Mouse (Mus musculus): ENCODE results near the gene Slc34a2. TPM values are rescaled to one million over a fixed set of nuclear protein-coding genes. Genes with fewer than 3 reads are reported as not detected.
A peak's percentile ranks its signal among the peaks of the same experiment; 100 is the strongest.

The Slc34a2 gene
- total and polyA plus RNA-seq, 2 experiments from 2014 or later, result 0.29 to 0.68 TPM

GRCm38 (mm10) chr5:53118212-53118611 is 80.3 kb downstream of the Slc34a2 start:
- Histone ChIP-seq H3K27me3 (ENCODE audit: insufficient read depth, low read length) (no peaks in the 10 kb centered on the region), H3K36me3 (ENCODE audit: insufficient read depth, low read length) (0 out of 2 replicates have a peak, but pooled peaks cover 4% of the 10 kb centered on the region), H3K4me3 (ENCODE audit: low read length) (no peak overlapping the region), H3K9ac (replicated peaks; ENCODE audit: low read length) (no peak overlapping the region), H3K4me2 (ENCODE audit: low read depth, low read length) (no peak overlapping the region), H3K4me1 (ENCODE audit: insufficient read depth, low read length) (no peaks in the 10 kb centered on the region), H3K9me3 (ENCODE audit: low read length) (no peaks in the 10 kb centered on the region), H3K27ac (no peak overlapping the region)
- ATAC-seq (no peak), DNase-seq (ENCODE audit: low spot score) (no peak)
- WGBS, result 85% methylated on average over 8 of the region's 8 CpGs
- TF ChIP-seq CTCF (IDR thresholded peaks at IDR 0.05; ENCODE audit: low read depth), result no peak

GRCm38 (mm10) chr5:53119689-53120088 is 81.8 kb downstream of the Slc34a2 start:
- TF ChIP-seq CTCF (IDR thresholded peaks at IDR 0.05; ENCODE audit: low read depth), result no peak
- H3K27me3 ChIP-seq (ENCODE audit: insufficient read depth, low read length), result no peaks in the 10 kb centered on the region
- H3K9me3 ChIP-seq (ENCODE audit: low read length), result no peaks in the 10 kb centered on the region
- no peak overlapping the region for H3K9ac ChIP-seq (replicated peaks; ENCODE audit: low read length)
- H3K4me2 ChIP-seq (ENCODE audit: low read depth, low read length), result no peak overlapping the region
- no peaks in the 10 kb centered on the region for H3K4me1 ChIP-seq (ENCODE audit: insufficient read depth, low read length)
- DNase-seq (ENCODE audit: low spot score) (peak; percentile 58), ATAC-seq (no peak)
- 32% methylated on average over 3 of the region's 3 CpGs for WGBS
- H3K27ac ChIP-seq, result no peak overlapping the region
- 0 out of 2 replicates have a peak, but pooled peaks cover 4% of the 10 kb centered on the region for H3K36me3 ChIP-seq (ENCODE audit: insufficient read depth, low read length)
- no peak overlapping the region for H3K4me3 ChIP-seq (ENCODE audit: low read length)

Other genes with a start within 250 kb of the Slc34a2 start
- gene Anapc4, start 204.1 kb upstream of the Slc34a2 start, total RNA-seq (2014; rRNA removed), result 45.8 and 48.8 TPM in 2 replicates
- 73.8 and 77.5 TPM in 2 replicates for gene Anapc4, start 204.1 kb upstream of the Slc34a2 start, polyA plus RNA-seq (2015; fragmentation: Nextera tagmentation; extraction: Ambion mirVana)
- gene Sel1l3, start 175.8 kb downstream of the Slc34a2 start, total RNA-seq (2014; rRNA removed), result 19.1 and 22.4 TPM in 2 replicates
- 4.7 and 4.8 TPM in 2 replicates for gene Sel1l3, start 175.8 kb downstream of the Slc34a2 start, polyA plus RNA-seq (2015; fragmentation: Nextera tagmentation; extraction: Ambion mirVana)
- 42.8 and 57.1 TPM in 2 replicates for gene Smim20, start 229.0 kb downstream of the Slc34a2 start, total RNA-seq (2014; rRNA removed)
- gene Smim20, start 229.0 kb downstream of the Slc34a2 start, polyA plus RNA-seq (2015; fragmentation: Nextera tagmentation; extraction: Ambion mirVana), result 88.3 and 94.8 TPM in 2 replicates